Mouse (Mus musculus) liver, embryonic 12.5 days (tissue): ENCODE data around the gene Lrriq1. TPM values are rescaled to one million over a fixed set of nuclear protein-coding genes. Genes with fewer than 3 reads are reported as not detected.

Source experiments
- ATAC-seq: fragments of 200-750 bp; cut with Nextera tagmentation; 2 replicates; pipeline ENCODE4 v1.8.0; 2017; ENCODE audit warnings: moderate number of reproducible peaks, mild to moderate bottlenecking, moderate library complexity
- H3K27ac ChIP-seq: fragments of 300-500 bp; sonication (generic); 2 replicates; pipeline ENCODE4 v1.5.1; 2016; ENCODE audit warnings: mild to moderate bottlenecking
- H3K27me3 ChIP-seq: fragments of 300-500 bp; sonication (generic); replicated peaks from 2 replicates; pipeline ENCODE4 v1.6.1; 2016; ENCODE audit warnings: mild to moderate bottlenecking, moderate library complexity
- H3K36me3 ChIP-seq: fragments of 300-500 bp; sonication (generic); 2 replicates; pipeline ENCODE4 v1.6.1; 2016; ENCODE audit warnings: mild to moderate bottlenecking, moderate library complexity
- H3K4me1 ChIP-seq: fragments of 300-500 bp; sonication (generic); 2 replicates; pipeline ENCODE4 v1.6.1; 2016
- H3K4me2 ChIP-seq: fragments of 300-500 bp; sonication (generic); 2 replicates; pipeline ENCODE4 v1.6.1; 2016; ENCODE audit warnings: mild to moderate bottlenecking, moderate library complexity
- H3K4me3 ChIP-seq: fragments of 300-500 bp; sonication (generic); 2 replicates; pipeline ENCODE4 v1.5.1; 2016; ENCODE audit warnings: mild to moderate bottlenecking, moderate library complexity
- H3K9ac ChIP-seq: fragments of 300-500 bp; sonication (generic); 2 replicates; pipeline ENCODE4 v1.6.1; 2016; ENCODE audit warnings: mild to moderate bottlenecking, moderate library complexity
- H3K9me3 ChIP-seq: fragments of 300-500 bp; sonication (generic); replicated peaks from 2 replicates; pipeline ENCODE4 v1.6.1; 2016; ENCODE audit warnings: mild to moderate bottlenecking, moderate library complexity
- WGBS: fragments of 180-500 bp; shearing (Covaris S2); methylation state at CpG from one replicate; pipeline ENCODE4 v1.1.7; 2016; ENCODE audit not compliant: insufficient replicate concordance; 5-methylcytosine and 5-hydroxymethylcytosine counted together
- polyA plus RNA-seq: library from polyadenylated mRNA; unstranded; fragments of >200 nt; fragmentation: Nextera tagmentation; extraction: Ambion mirVana; gene quantifications from 2 replicates; pipeline ENCODE4 v1.2.1, GENCODE M21; 2016

Gene Lrriq1
- polyA plus RNA-seq, 1 experiment from 2014 or later = not detected

GRCm38 (mm10) chr10:103108090-103108489, 128.0 kb downstream of the Lrriq1 start:
- H3K4me1 ChIP-seq = no peaks in the 10 kb centered on the region
- WGBS = 68% methylated on average over 2 of the region's 2 CpGs
- no peaks in the 10 kb centered on the region for H3K9me3 ChIP-seq
- H3K27me3 ChIP-seq = no peaks in the 10 kb centered on the region
- no peak overlapping the region for H3K27ac ChIP-seq
- H3K36me3 ChIP-seq = no peaks in the 10 kb centered on the region
- H3K4me3 ChIP-seq = no peak overlapping the region
- no peak overlapping the region for H3K9ac ChIP-seq
- no peak overlapping the region for H3K4me2 ChIP-seq
- no peak for ATAC-seq

- 67% methylated on average over 1 of the region's 1 CpGs for WGBS
- no peak for ATAC-seq
- Histone ChIP-seq H3K27ac (no peak overlapping the region), H3K4me1 (no peaks in the 10 kb centered on the region), H3K4me3 (no peak overlapping the region), H3K36me3 (no peaks in the 10 kb centered on the region), H3K9me3 (no peaks in the 10 kb centered on the region), H3K4me2 (no peak overlapping the region), H3K27me3 (no peaks in the 10 kb centered on the region), H3K9ac (no peak overlapping the region)
Measured at GRCm38 (mm10) chr10:103086101-103086500, 150.0 kb downstream of the Lrriq1 start.

- H3K9me3 ChIP-seq = no peaks in the 10 kb centered on the region
- no peak for ATAC-seq
- no peak overlapping the region for H3K9ac ChIP-seq
- H3K27me3 ChIP-seq = no peaks in the 10 kb centered on the region
- H3K4me3 ChIP-seq = no peak overlapping the region
- H3K27ac ChIP-seq = no peak overlapping the region
- H3K4me1 ChIP-seq = no peaks in the 10 kb centered on the region
- H3K4me2 ChIP-seq = no peak overlapping the region
- WGBS = 79% methylated on average over 2 of the region's 2 CpGs
- H3K36me3 ChIP-seq = no peaks in the 10 kb centered on the region
Measured at GRCm38 (mm10) chr10:103049593-103049992, 186.5 kb downstream of the Lrriq1 start.

- Histone ChIP-seq H3K9me3 (no peaks in the 10 kb centered on the region), H3K4me2 (no peak overlapping the region), H3K36me3 (no peaks in the 10 kb centered on the region), H3K4me1 (no peaks in the 10 kb centered on the region), H3K27me3 (no peaks in the 10 kb centered on the region), H3K4me3 (no peak overlapping the region), H3K27ac (no peak overlapping the region), H3K9ac (no peak overlapping the region)
- no peak for ATAC-seq
- WGBS = 48% methylated on average over 3 of the region's 3 CpGs
Measured at GRCm38 (mm10) chr10:103046623-103047022, 189.5 kb downstream of the Lrriq1 start.

- 34% methylated on average over 2 of the region's 2 CpGs for WGBS
- Histone ChIP-seq H3K4me3 (no peak overlapping the region), H3K27me3 (no peaks in the 10 kb centered on the region), H3K27ac (no peak overlapping the region), H3K9ac (no peak overlapping the region), H3K4me2 (no peak overlapping the region), H3K36me3 (no peaks in the 10 kb centered on the region), H3K9me3 (no peaks in the 10 kb centered on the region), H3K4me1 (no peaks in the 10 kb centered on the region)
- no peak for ATAC-seq
Measured at GRCm38 (mm10) chr10:103045019-103045418, 191.1 kb downstream of the Lrriq1 start.

GRCm38 (mm10) chr10:103035002-103035640, 201.0 kb downstream of the Lrriq1 start:
- ATAC-seq = no peak
- 6% methylated on average over 14 of the region's 14 CpGs for WGBS
- H3K27ac ChIP-seq = no peak overlapping the region
- no peaks in the 10 kb centered on the region for H3K36me3 ChIP-seq
- H3K4me1 ChIP-seq = no peaks in the 10 kb centered on the region
- no peak overlapping the region for H3K9ac ChIP-seq
- H3K4me3 ChIP-seq = no peak overlapping the region
- H3K9me3 ChIP-seq = no peaks in the 10 kb centered on the region
- H3K27me3 ChIP-seq = peaks cover 48% of the 10 kb centered on the region
- no peak overlapping the region for H3K4me2 ChIP-seq

GRCm38 (mm10) chr10:103030931-103031330, 205.2 kb downstream of the Lrriq1 start:
- Histone ChIP-seq H3K4me1 (no peaks in the 10 kb centered on the region), H3K27ac (no peak overlapping the region), H3K4me3 (no peak overlapping the region), H3K27me3 (peaks cover 88% of the 10 kb centered on the region), H3K9ac (no peak overlapping the region), H3K4me2 (no peak overlapping the region), H3K36me3 (no peaks in the 10 kb centered on the region), H3K9me3 (no peaks in the 10 kb centered on the region)
- ATAC-seq = no peak
- WGBS = 9% methylated on average over 11 of the region's 11 CpGs

- Histone ChIP-seq H3K4me3 (0 out of 2 replicates have a peak within 1 kb of the TSS, but pooled peaks have one; percentile 30), H3K4me2 (peak within 1 kb of the TSS; percentile 48; the same call in 1 of the 2 replicates), H3K36me3 (no peaks in the 10 kb centered on the region), H3K4me1 (no peaks in the 10 kb centered on the region), H3K27ac (no peak within 1 kb of the TSS), H3K9ac (no peak within 1 kb of the TSS), H3K27me3 (peaks cover 84% of the 10 kb centered on the region), H3K9me3 (no peaks in the 10 kb centered on the region)
- WGBS = 2% methylated on average over 32 of the region's 32 CpGs
- no peak for ATAC-seq
Measured at GRCm38 (mm10) chr10:103029730-103030490, 206.2 kb downstream of the Lrriq1 start, which contains the start of gene Alx1. Gene Alx1, minus strand, starts transcription at chr10:103030215.

- Histone ChIP-seq H3K9me3 (no peaks in the 10 kb centered on the region), H3K9ac (no peak overlapping the region), H3K27me3 (peaks cover 78% of the 10 kb centered on the region), H3K4me3 (peak overlapping the region; percentile 30; the same call in 1 of the 2 replicates), H3K36me3 (no peaks in the 10 kb centered on the region), H3K4me1 (no peaks in the 10 kb centered on the region), H3K4me2 (peak overlapping the region; percentile 48), H3K27ac (no peak overlapping the region)
- WGBS = 3% methylated on average over 23 of the region's 23 CpGs
- ATAC-seq = no peak
Measured at GRCm38 (mm10) chr10:103029132-103029729, 206.9 kb downstream of the Lrriq1 start.

GRCm38 (mm10) chr10:103028253-103029131, 207.6 kb downstream of the Lrriq1 start:
- no peak overlapping the region for H3K27ac ChIP-seq
- no peak overlapping the region for H3K9ac ChIP-seq
- H3K36me3 ChIP-seq = no peaks in the 10 kb centered on the region

GRCm38 (mm10) chr10:103027931-103028252, 208.2 kb downstream of the Lrriq1 start:
- Histone ChIP-seq H3K4me1 (no peaks in the 10 kb centered on the region), H3K36me3 (no peaks in the 10 kb centered on the region), H3K27ac (no peak overlapping the region), H3K4me3 (peak overlapping the region; percentile 30; the same call in 1 of the 2 replicates), H3K9ac (no peak overlapping the region), H3K4me2 (peak overlapping the region; percentile 48), H3K27me3 (peaks cover 72% of the 10 kb centered on the region), H3K9me3 (no peaks in the 10 kb centered on the region)
- 2% methylated on average over 15 of the region's 15 CpGs for WGBS
- peak; percentile 15; the same call in 1 of the 2 replicates for ATAC-seq

More at GRCm38 (mm10) chr10:103028253-103029131, 207.6 kb downstream of the Lrriq1 start:
- peak; percentile 68 for ATAC-seq
- H3K4me3 ChIP-seq = peak overlapping the region; percentile 30
- no peaks in the 10 kb centered on the region for H3K9me3 ChIP-seq
- peaks cover 77% of the 10 kb centered on the region for H3K27me3 ChIP-seq
- 3% methylated on average over 46 of the region's 50 CpGs for WGBS
- H3K4me2 ChIP-seq = peak overlapping the region; percentile 48
- H3K4me1 ChIP-seq = no peaks in the 10 kb centered on the region
